Mouse (Mus musculus): ENCODE results near the gene Hopx. TPM values are rescaled to one million over a fixed set of nuclear protein-coding genes. Genes with fewer than 3 reads are reported as not detected.

The Hopx gene
- total RNA-seq, 2 experiments from 2014 or later: 1.7 to 2.6 TPM

DNA sequence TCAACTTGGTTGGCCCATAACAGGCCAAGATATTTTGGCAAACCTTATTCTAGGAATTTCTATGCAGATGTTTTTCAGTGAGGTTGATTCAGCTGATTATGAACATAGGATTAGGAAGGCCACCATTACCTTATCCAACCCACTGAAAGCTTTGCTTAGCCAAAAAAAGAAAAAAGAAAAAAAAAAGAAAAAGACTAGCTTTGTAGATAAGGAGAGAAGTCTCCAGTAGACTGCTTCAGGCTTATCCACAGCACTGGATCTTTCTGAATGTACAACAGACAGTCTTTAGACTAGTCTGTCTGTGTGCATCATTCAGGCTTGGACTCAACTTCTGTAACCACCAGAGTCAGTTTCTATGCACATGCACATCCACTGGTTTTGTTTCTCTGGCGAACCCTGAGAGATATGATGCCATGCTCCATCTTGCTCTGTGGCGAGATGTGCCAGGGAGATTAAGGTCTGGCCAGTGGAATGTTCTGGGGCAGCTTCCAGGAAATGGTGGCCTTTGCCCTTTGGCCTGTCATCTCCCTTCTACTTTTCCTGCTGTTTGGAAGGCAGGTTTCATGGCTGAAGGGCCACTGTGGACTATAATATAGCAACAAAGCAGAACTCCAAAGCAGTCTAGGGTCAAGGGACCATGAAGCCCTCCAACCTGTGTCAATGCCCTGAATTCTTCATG, 17.7 kb upstream of the Hopx start:
- DNase-seq: no peak

DNA sequence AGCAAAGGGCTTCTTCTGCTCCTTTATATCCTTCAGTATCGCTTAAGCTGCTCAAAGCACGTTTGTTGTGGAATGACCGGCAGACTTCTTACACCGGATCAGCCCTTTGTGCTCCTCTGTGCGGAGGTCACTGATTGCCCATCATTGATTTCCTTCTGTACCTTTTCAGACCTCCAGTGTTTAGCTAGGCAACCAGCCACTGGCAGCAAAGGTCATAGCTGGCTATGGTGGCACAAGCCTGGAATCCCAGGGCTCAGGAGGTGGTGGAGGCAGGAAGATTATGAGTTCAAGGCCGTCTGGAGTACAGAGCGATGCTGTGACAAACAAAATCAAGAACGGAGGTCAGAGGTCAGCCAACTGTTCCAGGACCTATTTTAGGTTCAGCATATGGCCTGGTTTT, 17.0 kb upstream of the Hopx start:
- DNase-seq: no peak

DNA sequence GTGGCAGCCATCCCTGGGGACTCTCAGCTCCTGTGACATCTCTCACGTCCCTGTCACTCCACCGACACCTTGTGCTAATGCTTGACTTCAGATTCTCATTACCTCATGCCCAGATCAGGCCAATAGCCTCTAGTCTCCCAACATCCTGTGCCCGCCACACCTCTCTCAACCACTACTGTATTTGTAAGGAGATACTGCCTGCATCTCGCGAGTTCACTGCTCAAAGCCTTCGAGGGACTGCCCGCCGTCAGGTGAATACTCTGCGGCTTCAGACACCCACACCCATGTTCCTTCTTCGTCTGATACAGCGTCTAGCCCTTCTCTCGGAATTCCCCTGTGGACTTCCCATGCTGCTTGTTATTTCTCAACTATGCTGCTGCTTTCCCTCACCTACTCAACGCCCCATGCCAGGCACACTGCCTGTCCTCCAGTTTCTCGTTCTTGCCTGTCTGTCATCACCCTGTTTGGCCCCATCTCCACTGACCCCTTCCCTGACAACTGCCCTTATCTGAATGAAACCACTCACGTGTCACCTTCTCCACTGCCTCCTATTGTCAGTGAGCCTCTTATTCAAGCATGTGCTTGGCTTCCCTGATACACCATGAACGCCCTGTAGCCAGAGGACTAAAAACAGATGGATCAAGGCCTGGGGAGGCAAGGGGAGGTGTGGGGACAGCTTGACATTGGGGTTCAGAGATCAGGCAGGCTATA, 15.5 kb upstream of the Hopx start:
- no peak for DNase-seq

DNA sequence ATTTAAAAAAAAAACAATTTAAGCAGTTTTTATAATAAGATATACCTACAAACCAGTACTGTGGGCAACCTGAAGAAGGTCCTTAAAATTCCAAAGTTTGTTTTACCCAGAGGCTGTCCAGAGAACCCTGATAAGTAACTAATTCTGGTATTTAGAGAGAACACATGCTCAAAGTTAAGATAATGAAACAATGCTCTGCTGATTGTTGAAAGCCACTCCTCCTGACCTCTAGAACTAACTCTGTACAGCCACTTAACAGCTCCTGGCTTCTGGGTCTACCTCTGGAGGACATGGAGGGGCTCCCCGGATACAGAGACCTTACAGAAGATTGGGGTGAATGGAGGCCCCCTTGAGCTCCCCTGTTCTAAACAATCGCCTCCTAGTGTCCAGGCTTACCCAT, 15.0 kb upstream of the Hopx start:
- no peak for DNase-seq

DNA sequence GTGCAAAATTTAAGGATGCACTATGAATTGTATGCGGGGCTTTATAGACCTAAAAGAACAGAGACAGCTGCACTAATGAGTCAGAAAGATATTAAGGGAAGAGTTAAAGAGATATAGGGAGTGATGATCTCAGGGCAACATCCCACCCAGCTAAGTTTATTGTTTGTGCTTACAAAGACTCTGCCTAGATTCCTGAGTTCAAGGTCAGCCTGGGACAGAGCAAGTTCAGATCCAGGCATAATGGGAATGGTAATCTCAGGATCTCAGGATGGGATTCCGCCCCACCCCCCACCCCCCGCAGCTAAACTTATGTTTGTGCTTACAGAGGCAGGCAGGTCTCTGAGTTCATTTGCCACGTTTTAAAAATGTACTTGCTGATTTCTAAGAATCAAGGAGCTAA, 13.9 kb upstream of the Hopx start:
- DNase-seq: no peak

DNA sequence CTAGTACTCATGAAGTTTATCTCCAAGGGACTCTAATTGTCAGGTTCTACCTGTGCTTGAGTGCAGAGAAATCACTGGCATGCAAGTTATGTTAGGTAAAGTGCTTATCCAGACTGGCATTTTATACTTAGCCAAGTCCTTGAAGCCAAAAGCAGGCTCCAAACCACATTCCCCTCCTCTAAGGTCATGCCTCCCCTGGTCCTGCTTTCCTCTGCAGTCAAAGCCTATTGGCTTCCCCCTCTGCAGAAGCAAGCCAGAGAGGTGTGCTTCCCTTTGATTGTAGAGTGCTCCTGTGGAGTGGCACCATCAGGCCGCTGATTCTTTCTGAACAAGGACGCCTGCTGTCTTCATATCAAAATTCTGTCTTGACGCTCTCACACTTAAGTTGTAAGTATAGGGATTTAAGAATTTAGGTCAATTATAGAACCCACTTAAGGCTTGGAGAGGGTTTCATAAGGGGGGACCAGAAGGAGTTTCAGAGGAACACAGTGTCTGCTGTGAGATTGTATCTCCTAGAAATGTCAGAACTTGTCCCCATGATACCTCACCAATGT, 11.6 kb upstream of the Hopx start:
- no peak for DNase-seq

DNA sequence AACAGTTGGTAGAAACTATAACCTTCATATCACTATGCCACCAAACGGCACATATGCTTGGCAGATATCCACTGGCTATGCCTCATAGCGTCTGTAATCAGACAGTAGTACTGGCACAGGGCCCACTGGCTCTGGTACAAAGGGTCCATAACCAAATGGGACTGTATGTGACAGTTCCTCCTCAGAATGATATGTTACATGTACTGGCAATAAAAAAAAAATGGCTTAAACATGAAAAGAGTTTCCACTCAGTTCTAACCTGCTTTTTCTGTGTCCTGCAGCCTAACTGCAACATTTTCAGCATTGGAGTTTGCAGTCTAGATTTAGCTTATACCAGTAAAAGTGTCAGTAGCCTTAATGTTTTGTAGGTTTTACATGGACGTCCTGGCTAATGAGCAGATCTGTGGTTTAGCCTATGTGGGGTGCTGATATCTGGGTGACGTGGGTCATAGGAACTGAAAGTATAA, 9.9 kb upstream of the Hopx start:
- peak; percentile 71 to 80 for DNase-seq

DNA sequence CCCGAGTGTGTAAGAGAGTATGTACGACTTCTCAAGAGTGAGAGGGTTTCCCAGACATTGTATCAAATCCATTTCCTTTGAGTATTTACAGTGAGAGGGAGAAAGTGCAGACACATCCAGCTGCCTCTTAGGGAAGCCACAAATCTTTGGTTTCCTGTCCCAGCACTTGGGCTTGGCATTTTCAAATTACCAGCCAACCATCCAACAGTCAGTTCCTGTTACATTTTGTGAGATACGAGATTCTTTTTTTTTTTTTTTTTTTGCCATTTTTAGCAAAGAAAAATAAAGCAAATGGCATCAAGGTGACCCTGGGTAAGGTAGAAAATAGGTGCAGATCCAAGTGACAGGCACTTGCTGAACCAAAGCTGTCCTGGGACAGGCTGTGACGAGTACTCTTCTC, 9.2 kb upstream of the Hopx start:
- no peak for DNase-seq

DNA sequence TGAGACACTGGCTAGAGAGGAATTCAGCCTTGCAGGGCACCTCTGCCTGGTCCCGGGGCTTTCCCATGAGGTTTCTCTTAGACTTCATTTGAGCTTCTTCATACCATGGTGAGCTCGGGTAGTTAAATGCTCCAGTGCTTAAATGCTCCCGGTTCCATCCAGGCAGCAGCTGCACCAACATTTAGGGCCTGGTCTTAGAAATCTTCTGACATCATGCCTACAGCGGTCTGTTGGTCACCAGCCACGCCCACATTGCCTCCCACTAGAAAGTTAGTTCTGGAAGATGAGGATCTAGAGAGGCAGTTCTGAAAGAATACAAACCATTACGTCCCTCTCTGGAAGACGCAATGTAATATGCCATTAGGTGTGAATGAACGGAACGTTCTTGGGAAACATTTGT, 8.7 kb upstream of the Hopx start:
- DNase-seq: no peak

DNA sequence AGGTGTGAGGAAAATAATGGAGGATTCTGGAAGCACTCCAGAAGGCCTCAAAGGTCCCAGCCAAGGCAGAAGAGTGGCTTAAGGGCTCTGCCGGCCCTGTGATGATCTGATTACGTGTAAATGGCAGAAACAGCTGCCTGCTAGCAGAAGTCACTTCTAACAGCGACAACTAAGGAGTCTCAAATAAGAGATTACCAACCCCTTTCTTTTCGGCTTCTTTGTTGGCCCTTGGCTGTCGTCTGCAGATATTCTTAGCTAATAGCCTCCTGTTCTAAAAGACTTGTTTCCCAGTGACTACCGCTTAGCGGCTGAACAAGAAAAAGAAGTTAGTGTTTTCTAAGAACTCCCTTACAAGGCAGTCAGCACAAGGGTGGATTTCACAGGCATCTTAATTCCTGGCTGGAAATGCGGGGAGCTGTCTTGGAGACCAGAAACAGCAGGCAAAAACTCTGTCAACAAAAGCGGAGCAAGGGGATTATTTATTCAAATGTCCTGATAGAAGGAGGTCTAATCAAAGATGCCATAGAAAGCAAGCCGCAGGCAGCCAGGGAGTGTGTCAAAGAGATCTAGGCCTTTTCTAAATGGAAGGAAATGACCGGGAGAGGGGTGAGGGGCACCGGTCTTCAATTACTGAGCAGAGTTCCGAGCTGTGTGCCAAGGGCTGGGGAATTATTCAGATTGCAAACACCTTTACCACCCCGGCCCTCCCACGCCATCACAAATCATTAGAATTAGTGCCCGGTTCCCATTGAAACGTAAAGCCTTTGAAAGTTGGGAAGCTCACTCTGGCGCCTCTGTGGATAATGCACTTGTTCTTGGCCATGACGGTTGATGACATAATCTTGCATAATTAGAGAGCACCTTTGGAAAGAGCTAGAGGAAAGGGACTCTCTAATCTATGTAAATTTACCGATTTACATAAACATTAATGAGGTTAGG, 7.6 kb upstream of the Hopx start:
- no peak for DNase-seq

DNA sequence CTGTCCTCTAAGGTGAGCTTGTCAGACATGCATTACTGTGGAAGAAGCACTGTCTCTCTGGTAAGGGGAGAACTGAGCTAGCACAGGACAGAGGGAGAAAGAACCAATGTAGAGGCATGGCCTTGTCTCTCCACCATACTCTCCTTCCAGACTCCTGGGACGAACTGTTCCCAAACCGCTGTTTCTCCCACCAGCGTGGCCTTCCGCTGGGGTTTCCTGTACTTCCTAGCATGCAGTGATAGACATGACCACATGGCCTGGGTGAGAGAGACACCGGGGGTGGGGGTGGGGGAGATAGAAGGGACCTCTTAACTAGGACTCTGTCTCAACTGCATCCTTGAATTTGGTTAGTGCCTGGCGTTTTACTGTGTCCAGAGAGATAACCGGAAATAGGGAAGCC, 5.8 kb upstream of the Hopx start:
- no peak for DNase-seq

DNA sequence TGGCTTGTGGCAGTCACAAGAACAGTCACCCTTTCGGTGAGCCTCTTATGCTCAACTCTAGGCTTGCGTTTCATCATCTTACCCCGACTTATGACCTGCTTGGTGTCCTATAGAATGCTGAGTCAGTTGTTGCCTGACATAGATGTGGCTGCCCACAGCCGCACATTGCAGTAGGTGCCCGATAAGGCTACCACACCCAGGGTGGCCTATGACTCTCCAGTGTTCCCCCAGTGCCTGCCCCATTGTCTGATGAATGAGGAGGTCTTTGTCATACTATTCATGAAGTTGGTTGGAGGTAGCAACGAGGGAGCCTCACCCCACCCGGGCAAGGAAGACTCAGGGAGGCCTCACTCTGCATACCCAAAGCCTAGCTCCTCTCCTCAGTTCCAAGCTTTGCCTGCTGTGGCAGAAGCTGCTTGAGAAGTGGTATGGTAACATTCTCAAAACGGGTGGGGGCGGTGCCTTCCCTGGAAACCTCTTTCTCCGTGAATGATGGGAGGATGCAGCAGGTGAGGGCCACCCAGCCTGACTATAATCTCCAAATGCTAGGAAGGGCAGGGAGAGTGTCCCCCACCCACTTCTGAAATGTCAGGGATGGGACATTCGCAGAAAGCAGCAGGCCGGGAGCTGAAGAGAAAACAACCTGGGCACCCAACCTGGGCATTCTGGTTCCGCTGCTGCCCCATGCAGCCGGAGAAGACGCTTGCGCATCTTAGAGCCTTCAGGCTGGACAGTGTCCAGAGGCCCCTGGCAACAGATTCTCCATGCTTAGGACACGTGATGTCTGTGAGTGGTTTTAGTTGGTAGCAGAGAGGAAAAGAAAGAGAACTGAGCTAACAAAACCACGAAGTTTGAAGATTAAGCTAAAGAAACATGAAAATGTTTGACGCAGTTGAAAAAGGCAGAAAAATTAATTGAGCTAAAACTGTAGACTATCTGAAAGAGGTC, 4.8 kb upstream of the Hopx start:
- no peak for DNase-seq

DNA sequence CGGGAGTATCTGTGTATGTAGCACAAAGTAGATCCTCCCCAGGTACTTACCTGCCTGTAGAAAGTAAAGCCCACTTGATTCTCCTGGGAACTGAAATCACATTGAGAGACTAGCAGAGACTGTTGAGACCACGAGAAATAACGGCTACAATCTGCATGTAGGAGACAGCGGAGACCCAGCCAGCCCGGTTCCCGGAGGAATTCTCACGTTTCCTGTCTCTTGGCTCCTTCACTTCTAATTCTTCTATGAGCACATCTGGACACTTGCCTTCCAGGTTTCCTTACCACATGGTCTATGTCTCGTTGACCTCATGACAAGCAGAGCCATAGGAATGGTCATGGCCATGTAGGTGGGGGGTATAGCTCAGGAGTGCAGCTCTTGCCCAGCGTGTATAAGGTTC, 811 bp upstream of the Hopx start:
- no peak for DNase-seq

DNA sequence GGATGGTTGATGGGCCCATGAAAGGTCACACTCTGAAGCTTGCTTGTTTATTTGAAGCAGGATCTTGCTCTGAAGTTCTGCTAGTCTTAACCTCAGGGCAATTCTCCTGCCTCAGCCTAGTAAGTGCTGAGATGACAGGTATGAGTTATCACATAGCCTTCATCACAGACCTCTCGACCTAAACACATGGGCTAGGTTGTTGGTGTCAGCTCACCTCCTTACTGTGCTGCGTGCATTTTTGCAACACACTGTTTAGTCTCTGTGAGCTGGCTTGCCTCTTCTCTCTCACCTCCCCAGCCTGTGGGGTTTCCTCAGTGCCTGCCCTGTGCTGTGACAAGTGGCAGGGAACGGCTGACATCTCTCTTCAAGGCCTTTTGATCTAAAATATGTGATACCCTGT, 1.1 kb downstream of the Hopx start:
- no peak for DNase-seq

DNA sequence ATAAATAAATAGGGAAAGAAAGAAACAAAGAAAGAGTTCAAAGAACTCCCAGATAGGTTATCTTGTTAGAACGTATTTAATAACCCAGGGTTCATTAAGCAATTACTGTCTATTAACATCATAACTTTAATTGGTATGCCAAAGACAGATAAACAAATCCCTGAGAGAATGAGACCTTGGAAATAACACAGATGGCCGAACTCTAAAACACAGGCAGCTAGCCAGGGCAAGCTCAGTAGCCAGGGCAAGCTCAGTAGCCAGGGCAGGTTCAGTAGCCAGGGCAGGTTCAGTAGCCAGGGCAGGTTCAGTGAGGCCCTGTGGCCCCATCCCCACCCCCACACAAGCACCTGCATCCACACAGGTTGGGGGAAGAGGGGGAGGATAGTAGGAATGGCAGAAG, 2.9 kb downstream of the Hopx start:
- DNase-seq: no peak

DNA sequence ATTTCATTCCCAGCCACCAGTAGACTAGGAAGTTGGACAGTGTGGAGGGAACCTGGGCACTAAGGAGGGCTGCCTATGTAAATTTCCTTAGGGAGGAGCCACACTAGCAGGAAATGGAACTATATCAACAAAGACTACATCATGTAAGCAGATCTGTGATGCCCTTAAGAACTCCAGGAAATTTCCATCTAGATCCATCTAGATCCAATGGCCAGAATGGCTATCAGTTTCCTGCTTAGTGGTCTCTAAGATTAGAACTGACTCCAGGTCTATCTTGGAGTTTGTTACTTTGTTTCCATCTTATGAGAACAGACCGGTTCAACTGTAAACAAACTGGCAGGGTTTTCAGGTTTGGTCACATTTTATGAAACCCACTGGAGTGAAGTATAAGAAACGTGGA, 5.1 kb downstream of the Hopx start:
- DNase-seq: no peak

DNA sequence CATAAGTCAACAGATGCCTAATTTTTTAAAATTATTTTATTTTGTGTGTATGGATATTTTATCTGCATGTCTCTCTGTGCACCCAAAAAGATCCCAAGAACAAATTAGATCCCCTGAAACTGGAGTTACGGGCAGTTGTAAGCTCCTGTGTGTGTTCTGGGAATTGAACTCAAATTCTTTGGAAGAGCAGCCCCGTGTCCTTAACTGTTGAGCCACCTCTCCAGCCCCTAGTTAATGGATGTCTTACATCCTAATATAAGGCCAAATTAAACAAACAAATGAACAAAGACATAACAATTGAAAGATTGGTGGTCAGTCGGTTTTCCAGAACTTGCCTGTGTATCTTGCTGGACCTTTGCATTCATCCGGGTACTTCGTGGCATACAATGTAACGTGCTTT, 6.1 kb downstream of the Hopx start:
- no peak for DNase-seq

DNA sequence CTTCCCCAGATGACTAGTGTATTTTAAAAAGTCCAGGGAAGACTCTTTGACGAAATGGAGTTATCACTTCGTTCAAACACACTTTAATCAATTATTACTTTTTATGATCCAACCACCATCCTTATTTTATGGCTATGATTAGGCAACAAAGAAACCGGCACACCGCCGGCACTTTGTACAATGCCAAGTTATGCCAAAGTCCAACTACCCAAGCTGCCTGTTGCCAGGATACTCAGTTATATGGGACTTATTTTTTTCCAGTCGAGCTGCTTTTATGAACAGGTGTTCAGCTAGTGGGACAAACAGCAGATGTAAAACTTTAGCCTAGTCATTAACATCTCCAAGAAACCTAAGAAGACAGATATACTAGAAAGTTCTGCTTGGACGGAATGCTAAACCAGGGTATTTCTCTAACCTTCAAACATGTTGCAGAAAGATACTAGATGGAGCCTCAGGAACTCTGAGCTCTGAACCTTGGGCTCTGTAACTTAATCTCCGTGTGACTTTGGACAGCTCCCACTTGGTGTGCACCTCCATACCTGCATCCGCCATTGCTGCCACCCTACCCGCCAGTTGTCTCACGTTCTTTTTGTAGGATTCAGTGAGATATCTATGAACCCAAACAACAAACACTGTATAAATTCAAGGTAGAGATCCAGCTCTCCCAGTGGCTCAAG, 7.6 kb downstream of the Hopx start:
- no peak for DNase-seq

DNA sequence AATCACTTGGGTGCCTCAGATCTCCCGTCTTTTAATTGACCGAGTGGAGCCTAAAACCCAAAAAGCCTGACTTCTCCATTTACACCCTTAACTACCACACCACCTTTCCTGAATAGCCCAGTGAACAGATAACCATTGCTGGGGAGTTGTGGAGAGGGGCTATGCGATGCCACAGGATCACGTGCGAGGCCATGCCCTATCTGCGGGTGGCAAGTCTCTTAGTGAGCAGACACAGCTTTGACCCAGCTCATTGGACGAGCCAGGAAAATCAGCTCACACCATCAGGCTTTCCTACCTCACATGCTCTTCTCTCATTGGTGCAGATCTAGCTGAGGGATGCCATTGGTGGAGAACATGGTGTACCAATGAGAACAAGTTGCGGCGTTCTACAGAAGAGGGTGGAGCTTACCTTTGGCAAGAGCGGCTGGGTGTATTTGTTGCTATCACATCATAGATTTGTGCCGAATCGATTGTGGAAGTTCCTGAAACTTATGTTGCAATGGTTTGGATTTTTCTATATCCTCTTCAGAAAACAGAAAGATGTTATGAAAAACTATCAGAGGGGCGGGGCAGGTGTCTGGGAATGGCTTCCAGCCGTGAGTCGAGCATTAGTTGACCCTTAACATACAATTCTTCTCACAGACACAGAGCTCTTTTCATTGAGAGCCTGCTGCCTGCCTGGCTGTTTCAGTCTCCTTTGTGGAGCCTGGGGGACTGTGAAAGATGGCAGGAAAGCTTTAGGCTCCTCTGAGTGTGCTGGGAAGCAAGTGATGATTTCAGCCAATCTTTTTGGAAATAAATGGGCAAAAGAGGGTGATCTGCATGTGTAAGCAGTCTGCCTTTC, 12.2 kb downstream of the Hopx start:
- no peak for DNase-seq

DNA sequence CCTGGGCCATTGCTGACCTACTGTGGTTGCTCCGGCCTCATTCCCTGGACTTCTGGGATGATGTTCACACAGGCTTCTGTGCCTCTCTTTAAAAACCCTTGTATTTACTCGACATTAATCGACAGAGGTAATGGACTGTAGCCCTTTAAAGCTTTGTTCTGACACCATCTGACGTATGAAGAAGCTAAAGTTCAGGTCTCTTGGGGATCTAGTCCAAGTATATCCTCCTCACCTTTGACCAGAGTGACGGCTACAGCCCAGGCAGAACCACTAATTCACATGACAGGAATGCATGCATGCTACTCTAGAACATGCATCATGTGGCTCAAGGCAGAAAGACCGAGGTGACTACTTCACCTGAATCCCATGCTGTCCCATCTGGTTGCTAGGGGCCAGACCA, 14.2 kb downstream of the Hopx start:
- no peak for DNase-seq

Data from adrenal gland, postnatal 36 days (tissue).